Mouse (Mus musculus) urinary bladder, postnatal 10 days (tissue): ENCODE results near the gene Hesx1.
"Not testable (repeated sequence)": the region's sequence is repeated elsewhere in the genome, so short reads cannot be mapped to it uniquely, and the experiment has no call there.

Experiments used
- DNase-seq: peaks from one replicate; pipeline ENCODE4 v3.0.0; 2022; ENCODE audit warnings: low spot score

Gene Hesx1

GRCm38 (mm10) chr14:26994211-26994741 is at the start of gene Hesx1:
Hesx1 (plus strand) TSS chr14:26994416.
- no peak for DNase-seq

- DNase-seq = not testable (repeated sequence)
Observed at GRCm38 (mm10) chr14:26956139-26956538, 38.1 kb upstream of the Hesx1 start.

GRCm38 (mm10) chr14:26960518-26960917 is 33.7 kb upstream of the Hesx1 start:
- no peak for DNase-seq

GRCm38 (mm10) chr14:26969164-26969563 is 25.1 kb upstream of the Hesx1 start:
- DNase-seq = no peak

- DNase-seq = no peak
Observed at GRCm38 (mm10) chr14:26969856-26970407, 24.3 kb upstream of the Hesx1 start.

GRCm38 (mm10) chr14:26970439-26970932 is 23.7 kb upstream of the Hesx1 start:
- peak; percentile 98 for DNase-seq

GRCm38 (mm10) chr14:26971106-26971789 is 23.0 kb upstream of the Hesx1 start, which contains the start of gene Appl1:
Appl1 (minus strand) TSS chr14:26971232.
- no peak for DNase-seq

- no peak for DNase-seq
Observed at GRCm38 (mm10) chr14:26973089-26973488, 21.1 kb upstream of the Hesx1 start.

- DNase-seq = no peak
Observed at GRCm38 (mm10) chr14:26975490-26975889, 18.7 kb upstream of the Hesx1 start.

- no peak for DNase-seq
Observed at GRCm38 (mm10) chr14:26976212-26976611, 18.0 kb upstream of the Hesx1 start.

GRCm38 (mm10) chr14:26977500-26977899 is 16.7 kb upstream of the Hesx1 start:
- no peak for DNase-seq

- DNase-seq = no peak
Observed at GRCm38 (mm10) chr14:26979808-26980207, 14.4 kb upstream of the Hesx1 start.

- DNase-seq = no peak
Observed at GRCm38 (mm10) chr14:26981021-26981420, 13.2 kb upstream of the Hesx1 start.

- no peak for DNase-seq
Observed at GRCm38 (mm10) chr14:26981494-26982149, 12.6 kb upstream of the Hesx1 start.

GRCm38 (mm10) chr14:26982150-26982530 is 12.1 kb upstream of the Hesx1 start:
- DNase-seq = no peak

- no peak for DNase-seq
Observed at GRCm38 (mm10) chr14:26988694-26989093, 5.5 kb upstream of the Hesx1 start.

GRCm38 (mm10) chr14:26991622-26992021 is 2.6 kb upstream of the Hesx1 start:
- DNase-seq = no peak

GRCm38 (mm10) chr14:26993427-26993826 is 789 bp upstream of the Hesx1 start:
- DNase-seq = no peak

GRCm38 (mm10) chr14:26996257-26996656 is 2.0 kb downstream of the Hesx1 start:
- no peak for DNase-seq

GRCm38 (mm10) chr14:27000386-27000785 is 6.2 kb downstream of the Hesx1 start:
- no peak for DNase-seq

- DNase-seq = no peak
Observed at GRCm38 (mm10) chr14:27004906-27005305, 10.7 kb downstream of the Hesx1 start.

- DNase-seq = no peak
Observed at GRCm38 (mm10) chr14:27005937-27006336, 11.7 kb downstream of the Hesx1 start.

GRCm38 (mm10) chr14:27011561-27011960 is 17.3 kb downstream of the Hesx1 start:
- no peak for DNase-seq
